ENCODE assay signal across 19 mouse cellular contexts in genomic region chr6:55161311-55161761, GRCm38 (mm10). TPM values are rescaled to one million over a fixed set of nuclear protein-coding genes. Genes with fewer than 3 reads are reported as not detected.
DNase-seq lines count a peak whose midpoint lies in the region; ATAC-seq and TF ChIP-seq lines count a peak whose summit lies in the region.
"Had no signal": no experiment of that assay in that cellular context is flagged by ENCODE, and none has a peak within 500 bp of the region (broad histone marks: within the 10 kb centered on the region; RNA-seq: fewer than 3 reads in every experiment).

No protein-coding gene starts in this region.

- peak; percentile 75 for DNase-seq in layer of hippocampus, adult 11-12 months (ENCODE audit: low spot score)
- DNase-seq in left cerebral cortex, adult 18-20 months (ENCODE audit: low spot score in 2 of 2), result peak; percentile 76 to 78
- DNase-seq in right cerebral cortex, postnatal 10 days (ENCODE audit: low spot score in 2 of 2), result peak; percentile 79 to 83
- no peak for DNase-seq in hindbrain, embryonic 10.5 days (ENCODE audit: low spot score)
- DNase-seq in Muller cell, postnatal 12 days (ENCODE audit: inconsistent ontology term), result no peak
- no peak for DNase-seq in thymus, postnatal 36 days
- DNase-seq: adrenal gland, adult 2 months; cerebellum, adult 9-10 months; embryo, embryonic 11 days; kidney, adult 18-20 months; lung, postnatal 4 days had no signal

- no peaks in the 10 kb centered on the region for H3K4me1 ChIP-seq in cortical plate, adult 2 months (ENCODE audit: control insufficient read depth, insufficient read depth, low read length)
- no peaks in the 10 kb centered on the region for H3K4me1 ChIP-seq in hindbrain, embryonic 10.5 days (replicated peaks)
- H3K4me1 ChIP-seq in intestine, embryonic 16.5 days (ENCODE audit: control insufficient read depth, insufficient read depth, low read length), result 0 out of 2 replicates have a peak, but pooled peaks cover 2% of the 10 kb centered on the region
- H3K4me1 ChIP-seq: midbrain, embryonic 13.5 days had no signal

- 0 out of 2 replicates have a peak overlapping the region, but pooled peaks have one; percentile 12 for H3K27ac ChIP-seq in cortical plate, adult 2 months (ENCODE audit: insufficient read depth, low read length)
- H3K27ac ChIP-seq in hindbrain, embryonic 10.5 days, result no peak overlapping the region
- H3K27ac ChIP-seq in intestine, embryonic 16.5 days (ENCODE audit: low read length), result no peak overlapping the region
- H3K27ac ChIP-seq: hindbrain, embryonic 14.5 days; midbrain, embryonic 13.5 days had no signal

- no peak overlapping the region for H3K4me3 ChIP-seq in cortical plate, adult 2 months (ENCODE audit: insufficient read depth, low read length)
- H3K4me3 ChIP-seq in hindbrain, embryonic 10.5 days, result no peak overlapping the region
- H3K4me3 ChIP-seq in intestine, embryonic 16.5 days (ENCODE audit: low read length), result no peak overlapping the region
- H3K4me3 ChIP-seq: midbrain, embryonic 13.5 days had no signal

- no peaks in the 10 kb centered on the region for H3K9me3 ChIP-seq in hindbrain, embryonic 10.5 days
- no peaks in the 10 kb centered on the region for H3K9me3 ChIP-seq in intestine, embryonic 16.5 days (ENCODE audit: control insufficient read depth, low read length)
- H3K9me3 ChIP-seq: midbrain, embryonic 13.5 days had no signal

- no peaks in the 10 kb centered on the region for H3K36me3 ChIP-seq in hindbrain, embryonic 10.5 days
- no peaks in the 10 kb centered on the region for H3K36me3 ChIP-seq in intestine, embryonic 16.5 days (ENCODE audit: control insufficient read depth, insufficient read depth, low read length)
- H3K36me3 ChIP-seq: midbrain, embryonic 13.5 days had no signal

- H3K4me2 ChIP-seq in intestine, embryonic 16.5 days (ENCODE audit: low read depth, low read length), result no peak overlapping the region
- H3K4me2 ChIP-seq: hindbrain, embryonic 14.5 days; midbrain, embryonic 13.5 days had no signal

- no peak for ATAC-seq in intestine, embryonic 16.5 days
- ATAC-seq: midbrain, embryonic 13.5 days had no signal

- no peak for TF ChIP-seq CTCF in cortical plate, adult 2 months (IDR thresholded peaks at IDR 0.05; ENCODE audit: extremely low read depth, insufficient read depth, low read length)

- H3K9ac ChIP-seq in intestine, embryonic 16.5 days (ENCODE audit: low read depth, low read length), result no peak overlapping the region
- H3K9ac ChIP-seq: hindbrain, embryonic 14.5 days; midbrain, embryonic 13.5 days had no signal

- 88% methylated on average over 5 of the region's 5 CpGs for WGBS in hindbrain, embryonic 10.5 days
- WGBS in intestine, embryonic 16.5 days, result 72% methylated on average over 5 of the region's 5 CpGs

- H3K27me3 ChIP-seq in hindbrain, embryonic 10.5 days (ENCODE audit: insufficient read depth, poor library complexity, severe bottlenecking), result peaks cover 44% of the 10 kb centered on the region
- H3K27me3 ChIP-seq in intestine, embryonic 16.5 days (replicated peaks; ENCODE audit: control insufficient read depth, insufficient read depth, low read length), result no peaks in the 10 kb centered on the region

- TF ChIP-seq POLR2A in cortical plate, adult 2 months (IDR thresholded peaks at IDR 0.05; ENCODE audit: extremely low read depth, insufficient read depth, low read length), result no peak

RNA-seq across cellular contexts. Expression of gene Inmt, which starts 13.5 kb away (rescaled TPM):
- polyA plus RNA-seq in cortical plate, adult 2 months (2012; rRNA removed), result 3.5 TPM in 2 replicates
- total RNA-seq in left cerebral cortex, adult 18-20 months (2021), result 1 to 10 TPM; 1.6 to 2.3 TPM
- 1.9 and 2.5 TPM in 2 replicates for polyA plus RNA-seq in hindbrain, embryonic 10.5 days (2016; fragmentation: Nextera tagmentation; extraction: Ambion mirVana)
- 0.33 TPM in 1 of 2 replicates, not detected in the other for polyA plus RNA-seq in intestine, embryonic 16.5 days (2015; fragmentation: Nextera tagmentation; extraction: Ambion mirVana)
- total RNA-seq: CH12.LX; granulocyte monocyte progenitor cell, adult 5-6 weeks had no signal
- polyA plus RNA-seq: heart, postnatal 0 days; hindbrain, embryonic 14.5 days; midbrain, embryonic 13.5 days had no signal

RNA-seq across cellular contexts. Expression of gene Crhr2, which starts 28.5 kb away (rescaled TPM):
- polyA plus RNA-seq in cortical plate, adult 2 months (2012; rRNA removed), result 2.0 and 2.3 TPM in 2 replicates
- 1 to 10 TPM; 2.9 to 3.2 TPM for total RNA-seq in left cerebral cortex, adult 18-20 months (2021)
- polyA plus RNA-seq in hindbrain, embryonic 10.5 days (2016; fragmentation: Nextera tagmentation; extraction: Ambion mirVana), result 0.24 and 0.62 TPM in 2 replicates
- polyA plus RNA-seq in intestine, embryonic 16.5 days (2015; fragmentation: Nextera tagmentation; extraction: Ambion mirVana), result 0.22 TPM in 2 replicates
- total RNA-seq: adrenal gland, adult 2 months; CH12.LX; granulocyte monocyte progenitor cell, adult 5-6 weeks had no signal
- polyA plus RNA-seq: limb, embryonic 11.5 days had no signal

RNA-seq across cellular contexts. Expression of gene Mindy4, which starts 41.8 kb away (rescaled TPM):
- 7.2 and 9.9 TPM in 2 replicates for polyA plus RNA-seq in cortical plate, adult 2 months (2012; rRNA removed)
- 1 to 10 TPM; 8.8 to 8.9 TPM for total RNA-seq in left cerebral cortex, adult 18-20 months (2021)
- polyA plus RNA-seq in hindbrain, embryonic 10.5 days (2016; fragmentation: Nextera tagmentation; extraction: Ambion mirVana), result 17.2 and 17.8 TPM in 2 replicates
- 5.8 and 6.4 TPM in 2 replicates for polyA plus RNA-seq in intestine, embryonic 16.5 days (2015; fragmentation: Nextera tagmentation; extraction: Ambion mirVana)
- total RNA-seq: CH12.LX had no signal

Comparison
In these comparisons a context has a peak if more than half of its experiments do, and no peak if none do; other contexts are left out.
1. DNase-seq: peak in layer of hippocampus, adult 11-12 months (single experiment), left cerebral cortex, adult 18-20 months (2 of 2) and right cerebral cortex, postnatal 10 days (2 of 2); none in hindbrain, embryonic 10.5 days (single experiment), Muller cell, postnatal 12 days (single experiment) and thymus, postnatal 36 days (0 of 2).